ENCODE assay signal across 30 mouse cellular contexts in genomic region chr1:28334366-28334765, GRCm38 (mm10).
"Had no signal": no experiment of that assay in that cellular context is flagged by ENCODE, and none has a peak within 500 bp of the region (broad histone marks: within the 10 kb centered on the region; RNA-seq: fewer than 3 reads in every experiment).

No protein-coding gene starts in this region.

- DNase-seq: left cerebral cortex, postnatal 4 days; liver; liver, embryonic 13.5 days; liver, postnatal 0 days; lung, adult 18-20 months; lung, adult 2 months; lung, embryonic 14.5 days; lung, postnatal 10 days; lung, postnatal 14 days; lung, postnatal 36 days; lung, postnatal 4 days; midbrain, embryonic 14.5 days had no signal

- H3K27me3 ChIP-seq: limb, embryonic 12.5 days; limb, embryonic 13.5 days; limb, embryonic 15.5 days; liver, embryonic 12.5 days; liver, embryonic 13.5 days; liver, embryonic 15.5 days; lung, embryonic 15.5 days; megakaryocyte, embryonic 14.5 days; midbrain, embryonic 12.5 days; midbrain, embryonic 13.5 days; midbrain, embryonic 15.5 days had no signal

- H3K9ac ChIP-seq: limb, embryonic 12.5 days; limb, embryonic 13.5 days; limb, embryonic 15.5 days; liver, embryonic 12.5 days; liver, embryonic 13.5 days; liver, embryonic 14.5 days; liver, embryonic 15.5 days; liver, postnatal 0 days; lung, embryonic 14.5 days; lung, embryonic 15.5 days; midbrain, embryonic 12.5 days; midbrain, embryonic 13.5 days; midbrain, embryonic 15.5 days had no signal

- H3K27ac ChIP-seq: left cerebral cortex, adult 2 months; limb, embryonic 10.5 days; limb, embryonic 12.5 days; limb, embryonic 13.5 days; limb, embryonic 15.5 days; liver, embryonic 12.5 days; liver, embryonic 13.5 days; liver, embryonic 14.5 days; liver, embryonic 15.5 days; lung, embryonic 15.5 days; macrophage; midbrain, embryonic 10.5 days; midbrain, embryonic 12.5 days; midbrain, embryonic 13.5 days; midbrain, embryonic 15.5 days had no signal

- H3K9me3 ChIP-seq: limb, embryonic 10.5 days; limb, embryonic 12.5 days; limb, embryonic 13.5 days; limb, embryonic 15.5 days; liver, embryonic 12.5 days; liver, embryonic 13.5 days; liver, embryonic 15.5 days; lung, embryonic 15.5 days; megakaryocyte, embryonic 14.5 days; midbrain, embryonic 10.5 days; midbrain, embryonic 12.5 days; midbrain, embryonic 13.5 days; midbrain, embryonic 15.5 days had no signal

- H3K4me2 ChIP-seq: limb, embryonic 12.5 days; limb, embryonic 13.5 days; limb, embryonic 15.5 days; liver, embryonic 11.5 days; liver, embryonic 12.5 days; liver, embryonic 13.5 days; liver, embryonic 15.5 days; lung, embryonic 14.5 days; lung, embryonic 15.5 days; midbrain, embryonic 12.5 days; midbrain, embryonic 13.5 days; midbrain, embryonic 15.5 days had no signal

- H3K36me3 ChIP-seq: limb, embryonic 10.5 days; limb, embryonic 12.5 days; limb, embryonic 13.5 days; limb, embryonic 15.5 days; liver, embryonic 12.5 days; liver, embryonic 13.5 days; liver, embryonic 15.5 days; lung, embryonic 15.5 days; midbrain, embryonic 10.5 days; midbrain, embryonic 12.5 days; midbrain, embryonic 13.5 days; midbrain, embryonic 15.5 days had no signal

- H3K4me3 ChIP-seq: left cerebral cortex, adult 2 months; limb, embryonic 10.5 days; limb, embryonic 12.5 days; limb, embryonic 13.5 days; limb, embryonic 15.5 days; liver, embryonic 12.5 days; liver, embryonic 13.5 days; liver, embryonic 15.5 days; lung, embryonic 15.5 days; megakaryocyte, embryonic 14.5 days; midbrain, embryonic 10.5 days; midbrain, embryonic 12.5 days; midbrain, embryonic 13.5 days; midbrain, embryonic 15.5 days; myocyte had no signal

- H3K4me1 ChIP-seq: limb, embryonic 10.5 days; limb, embryonic 12.5 days; limb, embryonic 13.5 days; limb, embryonic 15.5 days; liver, embryonic 12.5 days; liver, embryonic 13.5 days; liver, embryonic 15.5 days; lung, embryonic 15.5 days; megakaryocyte, embryonic 14.5 days; midbrain, embryonic 10.5 days; midbrain, embryonic 12.5 days; midbrain, embryonic 13.5 days; midbrain, embryonic 15.5 days had no signal

- ATAC-seq: liver, embryonic 12.5 days; liver, postnatal 0 days; lung, postnatal 0 days; midbrain, embryonic 13.5 days; midbrain, embryonic 15.5 days had no signal
